Mouse (Mus musculus): ENCODE measurements around the gene Gpr132. TPM values are rescaled to one million over a fixed set of nuclear protein-coding genes. Genes with fewer than 3 reads are reported as not detected.
"Not testable (repeated sequence)": the region's sequence is repeated elsewhere in the genome, so short reads cannot be mapped to it uniquely, and the experiment has no call there.

Gpr132 gene
- polyA plus RNA-seq, 1 experiment: 77.9 TPM

GRCm38 (mm10) chr12:112843803-112844202, 24.2 kb downstream of the Gpr132 start:
- 22% methylated on average over 3 of the region's 3 CpGs for WGBS
- H3K27me3 ChIP-seq (ENCODE audit: control insufficient read depth, insufficient read depth, low read length): no peaks in the 10 kb centered on the region
- TF ChIP-seq CTCF (IDR thresholded peaks at IDR 0.05; ENCODE audit: extremely low read depth, insufficient read depth, insufficient read length, insufficient replicate concordance) (peak; percentile 97; the same call in 1 of the 2 replicates), POLR2A (IDR thresholded peaks at IDR 0.05; ENCODE audit: low read depth, low read length) (no peak)
- H3K36me3 ChIP-seq (ENCODE audit: control insufficient read depth, insufficient read depth, low read length): no peaks in the 10 kb centered on the region
- no peak overlapping the region for H3K4me3 ChIP-seq (ENCODE audit: extremely low read depth, insufficient read depth, insufficient read length)
- H3K4me1 ChIP-seq (ENCODE audit: control insufficient read depth, insufficient read depth, insufficient read length): no peaks in the 10 kb centered on the region; the same call in 1 of the 2 replicates
- no peak overlapping the region for H3K27ac ChIP-seq (ENCODE audit: insufficient read depth, low read length)
- peak; percentile 60 to 89 for DNase-seq (ENCODE audit: low read depth in 1 of 2, low spot score in 2 of 2)

- not testable (repeated sequence) for H3K4me1 ChIP-seq (ENCODE audit: control insufficient read depth, insufficient read depth, insufficient read length); H3K4me3 ChIP-seq (ENCODE audit: extremely low read depth, insufficient read depth, insufficient read length); H3K27ac ChIP-seq (ENCODE audit: insufficient read depth, low read length); H3K27me3 ChIP-seq (ENCODE audit: control insufficient read depth, insufficient read depth, low read length); H3K36me3 ChIP-seq (ENCODE audit: control insufficient read depth, insufficient read depth, low read length); DNase-seq (ENCODE audit: low read depth in 1 of 2, low spot score in 2 of 2)
- WGBS: 86% methylated on average over 2 of the region's 2 CpGs
Observed at GRCm38 (mm10) chr12:112842128-112842527, 25.9 kb downstream of the Gpr132 start.

GRCm38 (mm10) chr12:112841338-112841892, 26.6 kb downstream of the Gpr132 start:
- H3K27ac ChIP-seq (ENCODE audit: insufficient read depth, low read length); DNase-seq (ENCODE audit: low read depth in 1 of 2, low spot score in 2 of 2); H3K4me1 ChIP-seq (ENCODE audit: control insufficient read depth, insufficient read depth, insufficient read length); H3K27me3 ChIP-seq (ENCODE audit: control insufficient read depth, insufficient read depth, low read length); H3K4me3 ChIP-seq (ENCODE audit: extremely low read depth, insufficient read depth, insufficient read length); H3K36me3 ChIP-seq (ENCODE audit: control insufficient read depth, insufficient read depth, low read length): not testable (repeated sequence)
- WGBS: 76% methylated on average over 4 of the region's 4 CpGs

- Histone ChIP-seq H3K4me1 (ENCODE audit: control insufficient read depth, insufficient read depth, insufficient read length) (no peaks in the 10 kb centered on the region), H3K27me3 (ENCODE audit: control insufficient read depth, insufficient read depth, low read length) (no peaks in the 10 kb centered on the region), H3K4me3 (ENCODE audit: extremely low read depth, insufficient read depth, insufficient read length) (no peak overlapping the region), H3K36me3 (ENCODE audit: control insufficient read depth, insufficient read depth, low read length) (no peaks in the 10 kb centered on the region), H3K27ac (ENCODE audit: insufficient read depth, low read length) (peak overlapping the region; percentile 6)
- DNase-seq (ENCODE audit: low read depth in 1 of 2, low spot score in 2 of 2): no peak
- TF ChIP-seq POLR2A (IDR thresholded peaks at IDR 0.05; ENCODE audit: low read depth, low read length): no peak
- TF ChIP-seq CTCF (IDR thresholded peaks at IDR 0.05; ENCODE audit: extremely low read depth, insufficient read depth, insufficient read length, insufficient replicate concordance): no peak
- WGBS: 59% methylated on average over 25 of the region's 25 CpGs
Observed at GRCm38 (mm10) chr12:112840209-112841086, 27.6 kb downstream of the Gpr132 start.

- Histone ChIP-seq H3K27ac (ENCODE audit: insufficient read depth, low read length) (no peak overlapping the region), H3K36me3 (ENCODE audit: control insufficient read depth, insufficient read depth, low read length) (no peaks in the 10 kb centered on the region), H3K27me3 (ENCODE audit: control insufficient read depth, insufficient read depth, low read length) (no peaks in the 10 kb centered on the region), H3K4me1 (ENCODE audit: control insufficient read depth, insufficient read depth, insufficient read length) (no peaks in the 10 kb centered on the region), H3K4me3 (ENCODE audit: extremely low read depth, insufficient read depth, insufficient read length) (no peak overlapping the region)
- TF ChIP-seq CTCF (IDR thresholded peaks at IDR 0.05; ENCODE audit: extremely low read depth, insufficient read depth, insufficient read length, insufficient replicate concordance): no peak
- no peak for TF ChIP-seq POLR2A (IDR thresholded peaks at IDR 0.05; ENCODE audit: low read depth, low read length)
- WGBS: 85% methylated on average over 2 of the region's 2 CpGs
- no peak for DNase-seq (ENCODE audit: low read depth in 1 of 2, low spot score in 2 of 2)
Observed at GRCm38 (mm10) chr12:112835046-112835445, 33.0 kb downstream of the Gpr132 start.

- no peaks in the 10 kb centered on the region for H3K27me3 ChIP-seq (ENCODE audit: control insufficient read depth, insufficient read depth, low read length)
- H3K4me1 ChIP-seq (ENCODE audit: control insufficient read depth, insufficient read depth, insufficient read length): no peaks in the 10 kb centered on the region; the same call in 1 of the 2 replicates
- no peak overlapping the region for H3K27ac ChIP-seq (ENCODE audit: insufficient read depth, low read length)
- H3K36me3 ChIP-seq (ENCODE audit: control insufficient read depth, insufficient read depth, low read length): no peaks in the 10 kb centered on the region
- WGBS: 28% methylated on average over 6 of the region's 6 CpGs
- H3K4me3 ChIP-seq (ENCODE audit: extremely low read depth, insufficient read depth, insufficient read length): no peak overlapping the region
- no peak for DNase-seq (ENCODE audit: low read depth in 1 of 2, low spot score in 2 of 2)
- TF ChIP-seq CTCF (IDR thresholded peaks at IDR 0.05; ENCODE audit: extremely low read depth, insufficient read depth, insufficient read length, insufficient replicate concordance) (no peak), POLR2A (IDR thresholded peaks at IDR 0.05; ENCODE audit: low read depth, low read length) (no peak)
Observed at GRCm38 (mm10) chr12:112833527-112833926, 34.5 kb downstream of the Gpr132 start.

GRCm38 (mm10) chr12:112832411-112832810, 35.6 kb downstream of the Gpr132 start:
- TF ChIP-seq POLR2A (IDR thresholded peaks at IDR 0.05; ENCODE audit: low read depth, low read length) (no peak), CTCF (IDR thresholded peaks at IDR 0.05; ENCODE audit: extremely low read depth, insufficient read depth, insufficient read length, insufficient replicate concordance) (no peak)
- no peak for DNase-seq (ENCODE audit: low read depth in 1 of 2, low spot score in 2 of 2)
- WGBS: 86% methylated on average over 5 of the region's 5 CpGs
- H3K4me1 ChIP-seq (ENCODE audit: control insufficient read depth, insufficient read depth, insufficient read length): peaks cover 7% of the 10 kb centered on the region
- no peak overlapping the region for H3K4me3 ChIP-seq (ENCODE audit: extremely low read depth, insufficient read depth, insufficient read length)
- no peak overlapping the region for H3K27ac ChIP-seq (ENCODE audit: insufficient read depth, low read length)
- no peaks in the 10 kb centered on the region for H3K27me3 ChIP-seq (ENCODE audit: control insufficient read depth, insufficient read depth, low read length)
- H3K36me3 ChIP-seq (ENCODE audit: control insufficient read depth, insufficient read depth, low read length): no peaks in the 10 kb centered on the region; the same call in 1 of the 2 replicates

All from spleen, adult 2 months (tissue).